Mouse (Mus musculus) spleen, adult 10 weeks (tissue): ENCODE results near the gene Ccsap. TPM values are rescaled to one million over a fixed set of nuclear protein-coding genes. Genes with fewer than 3 reads are reported as not detected.

Experiments
- polyA plus RNA-seq: library from polyadenylated mRNA; stranded (reverse); fragments of 350-450 nt; fragmentation: Illumina TruSeq; extraction: RNeasy Lipid Tissue Mini Kit (QIAGEN cat#74804); gene quantifications from one replicate; pipeline ENCODE4 v1.2.3, GENCODE M21; 2015; ENCODE audit warnings: low replicate concordance; ENCODE audit not compliant: insufficient read depth

Gene Ccsap
- 4.6 TPM for polyA plus RNA-seq

GRCm38 (mm10) chr8:123859648-123860259, at the start of gene Ccsap:
TSS of gene Ccsap (minus strand) at chr8:123860209.

GRCm38 (mm10) chr8:123894502-123895097, 34.6 kb upstream of the Ccsap start, which contains the start of gene Acta1:
TSS of gene Acta1 (minus strand) at chr8:123894751.

GRCm38 (mm10) chr8:123805718-123806373, 54.2 kb downstream of the Ccsap start, which contains the start of gene Rab4a:
TSS of gene Rab4a (plus strand) at chr8:123805985.

Other genes starting within 250 kb of the Ccsap start
- gene Rhou, start 206.3 kb downstream of the Ccsap start, polyA plus RNA-seq, result 0.55 TPM
- gene Rab4a, start 54.2 kb downstream of the Ccsap start, polyA plus RNA-seq, result 3.2 TPM
- not detected for gene Acta1, start 34.5 kb upstream of the Ccsap start, polyA plus RNA-seq
- gene Nup133, start 89.1 kb upstream of the Ccsap start, polyA plus RNA-seq, result 19.3 TPM
- 20.5 TPM for gene Abcb10, start 122.9 kb upstream of the Ccsap start, polyA plus RNA-seq
- gene Taf5l, start 161.2 kb upstream of the Ccsap start, polyA plus RNA-seq, result 24.5 TPM
- gene Urb2, start 161.3 kb upstream of the Ccsap start, polyA plus RNA-seq, result 7.2 TPM